Mouse (Mus musculus): Measurements from ENCODE around the gene Otulinl.

GRCm38 (mm10) chr15:27681419-27682187, at the start of gene Otulinl:
- TF ChIP-seq CTCF (IDR thresholded peaks at IDR 0.05; ENCODE audit: low read depth): no peak; the same call in 1 of the 2 replicates
- TF ChIP-seq EP300 (IDR thresholded peaks at IDR 0.05; ENCODE audit: low read depth): no peak
